Mouse (Mus musculus) embryonic fibroblast, embryonic 13.5 days (primary cell): ENCODE results near the gene Bean1. TPM values are rescaled to one million over a fixed set of nuclear protein-coding genes. Genes with fewer than 3 reads are reported as not detected.
A peak's percentile ranks its signal among the peaks of the same experiment; 100 is the strongest.

Experiments
- H3K27ac ChIP-seq: 2 replicates; pipeline ENCODE4 v1.5.1; 2012; ENCODE audit warnings: low read length, control low read depth, inconsistent platforms; ENCODE audit not compliant: insufficient read depth
- H3K4me1 ChIP-seq: 2 replicates; pipeline ENCODE4 v1.6.1; 2011; ENCODE audit warnings: low read length; ENCODE audit not compliant: control insufficient read depth, insufficient read depth
- H3K4me3 ChIP-seq: 2 replicates; pipeline ENCODE4 v1.5.1; 2011; ENCODE audit warnings: mild to moderate bottlenecking, control low read depth, low read length; ENCODE audit not compliant: insufficient read depth
- CTCF ChIP-seq: IDR thresholded peaks from 2 replicates; pipeline ENCODE4 v1.5.1; 2011; ENCODE audit warnings: mild to moderate bottlenecking, control low read depth, low read length, moderate library complexity, borderline replicate concordance; ENCODE audit not compliant: insufficient read depth
- POLR2A ChIP-seq: IDR thresholded peaks from 2 replicates; pipeline ENCODE4 v1.6.1; 2011; ENCODE audit warnings: low read depth, mild to moderate bottlenecking, control low read depth, low read length, moderate library complexity
- polyA plus RNA-seq: library from polyadenylated mRNA; stranded (reverse); fragments of >200 nt; gene quantifications from 2 replicates; pipeline ENCODE4 v1.2.4, GENCODE M21; 2011; ENCODE audit warnings: low read depth; ENCODE audit not compliant: missing spikeins, insufficient read length

Gene Bean1
- polyA plus RNA-seq, 1 experiment, result 0.90 TPM

DNA sequence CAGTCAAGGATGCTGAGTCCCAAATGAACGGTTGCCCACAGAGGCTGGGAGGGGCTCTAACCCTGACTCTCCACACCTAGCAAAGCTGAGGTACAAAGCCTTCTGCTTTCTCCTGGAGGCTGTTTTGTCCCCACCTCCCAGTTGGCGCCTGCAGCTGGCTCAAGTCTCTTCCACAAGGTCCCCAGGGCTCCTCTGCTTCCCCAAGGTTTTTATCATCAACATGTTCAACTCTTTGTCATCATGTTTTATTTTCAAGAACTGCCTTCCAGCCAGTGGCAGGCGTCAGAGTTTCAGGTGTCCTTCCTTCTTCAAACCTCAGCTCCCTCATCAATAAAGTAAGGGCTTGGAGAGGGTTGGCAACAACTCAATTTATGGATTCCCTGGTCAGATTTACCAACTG is 781 bp upstream of the Bean1 start:
- Histone ChIP-seq H3K4me1 (no peaks in the 10 kb centered on the region), H3K4me3 (no peak overlapping the region), H3K27ac (no peak overlapping the region)
- TF ChIP-seq POLR2A, result no peak

DNA sequence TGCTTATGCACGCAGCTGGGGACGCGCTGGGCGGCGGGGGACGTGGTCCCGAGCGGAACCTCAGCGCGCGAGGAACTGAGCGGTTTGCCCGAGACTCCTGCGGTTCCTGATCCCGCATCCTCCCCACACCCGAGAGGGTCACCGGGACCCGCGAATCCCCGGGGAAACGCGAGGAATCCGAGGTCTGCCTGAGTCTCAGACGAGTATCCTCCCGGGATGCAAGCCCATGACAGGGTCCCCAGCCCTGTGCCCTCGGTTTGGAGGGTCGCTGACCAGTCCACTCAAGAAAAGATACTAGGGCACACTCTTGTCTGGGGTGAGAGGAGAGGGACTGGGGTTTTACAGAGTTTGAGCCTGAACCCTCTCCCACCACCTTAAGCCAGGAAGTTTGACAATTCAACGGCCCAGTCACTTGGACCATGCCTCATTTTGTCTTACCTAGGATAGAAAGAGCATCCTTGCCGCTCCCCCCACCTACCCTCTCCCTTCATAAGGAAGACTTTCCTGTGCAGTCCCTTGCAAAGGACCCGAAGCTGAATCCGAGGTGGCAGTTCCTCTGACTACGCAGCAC is 893 bp downstream of the Bean1 start:
- no peak for TF ChIP-seq CTCF
- no peak for TF ChIP-seq POLR2A
- peak overlapping the region; percentile 36 for H3K4me3 ChIP-seq
- H3K27ac ChIP-seq, result no peak overlapping the region

DNA sequence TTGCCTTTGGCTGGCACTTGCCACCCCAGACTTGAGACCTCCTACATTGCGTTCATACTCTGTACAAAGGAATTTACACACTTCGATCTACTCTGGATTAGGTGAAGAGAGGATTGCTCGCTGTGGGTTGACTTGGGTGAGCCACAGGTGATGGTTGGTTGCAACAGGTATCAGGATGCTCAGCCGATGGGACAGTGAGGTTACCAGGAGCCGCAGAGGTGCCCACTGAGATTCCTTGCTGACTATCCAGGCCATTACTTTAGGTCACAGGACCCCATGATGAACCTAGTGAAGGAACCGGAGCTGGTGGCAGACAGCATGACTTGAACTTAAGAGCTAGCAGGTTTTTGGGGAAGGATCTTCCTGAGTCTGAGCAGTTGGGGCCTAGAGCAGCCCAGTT is 2.2 kb downstream of the Bean1 start:
- no peak overlapping the region for H3K4me3 ChIP-seq
- peaks cover 2% of the 10 kb centered on the region; the same call in 1 of the 2 replicates for H3K4me1 ChIP-seq
- H3K27ac ChIP-seq, result no peak overlapping the region
- TF ChIP-seq CTCF (no peak), POLR2A (no peak)

More for the DNA sequence above, 893 bp downstream of the Bean1 start:
- no peaks in the 10 kb centered on the region for H3K4me1 ChIP-seq

DNA sequence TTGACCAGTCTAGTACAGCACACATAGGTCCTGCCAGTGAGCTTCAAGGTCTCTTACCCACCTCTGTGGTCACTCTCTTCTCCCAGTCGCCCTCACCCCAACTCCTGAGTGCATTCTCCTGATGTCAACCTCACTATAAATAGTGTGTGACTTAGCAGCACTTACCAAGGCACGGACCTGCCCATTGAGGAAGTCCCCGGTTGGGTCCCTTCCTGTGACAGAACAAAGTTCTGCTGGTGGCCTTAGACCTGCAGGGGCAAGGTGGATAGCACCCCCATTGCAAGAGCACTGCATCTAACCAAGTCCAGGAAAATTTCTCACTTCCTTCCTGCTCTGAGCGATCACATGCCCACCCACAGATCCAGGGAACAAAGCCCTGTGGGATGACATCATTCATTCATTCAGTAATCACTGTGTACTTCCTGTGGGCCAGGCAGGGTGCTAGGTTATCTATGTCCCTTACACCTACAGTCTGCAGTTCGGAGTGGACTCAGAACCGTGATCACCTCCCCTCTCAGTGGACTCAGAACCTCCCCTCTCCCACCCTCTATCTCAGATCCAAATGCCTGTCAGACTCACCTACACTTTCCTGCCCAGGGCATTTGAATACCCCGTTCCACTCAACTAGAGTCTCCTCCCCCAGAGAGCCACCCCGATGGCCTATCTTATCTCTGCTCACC is 5.7 kb downstream of the Bean1 start:
- Histone ChIP-seq H3K4me1 (peaks cover 2% of the 10 kb centered on the region; the same call in 1 of the 2 replicates), H3K27ac (no peak overlapping the region), H3K4me3 (no peak overlapping the region)
- TF ChIP-seq CTCF, result no peak
- no peak for TF ChIP-seq POLR2A

DNA sequence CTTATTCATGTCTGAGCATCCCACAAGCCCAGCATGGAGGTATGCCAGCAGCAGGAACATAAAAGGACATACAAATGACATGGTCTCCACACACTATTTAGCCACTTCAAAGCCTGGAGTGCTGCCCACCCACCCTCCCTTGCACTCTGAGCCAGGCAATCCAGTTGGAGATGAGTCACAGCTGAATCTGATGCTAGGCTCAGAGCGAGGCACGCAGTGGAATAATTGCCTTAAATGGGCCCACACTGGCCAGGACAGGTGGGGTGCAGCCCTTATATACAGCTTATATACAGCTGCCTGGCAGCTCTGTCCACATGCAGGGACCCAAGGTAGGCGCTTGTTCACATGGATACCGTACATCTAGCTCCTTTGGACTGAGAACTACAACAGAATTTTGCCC is 6.8 kb downstream of the Bean1 start:
- no peak for TF ChIP-seq POLR2A
- no peak for TF ChIP-seq CTCF

DNA sequence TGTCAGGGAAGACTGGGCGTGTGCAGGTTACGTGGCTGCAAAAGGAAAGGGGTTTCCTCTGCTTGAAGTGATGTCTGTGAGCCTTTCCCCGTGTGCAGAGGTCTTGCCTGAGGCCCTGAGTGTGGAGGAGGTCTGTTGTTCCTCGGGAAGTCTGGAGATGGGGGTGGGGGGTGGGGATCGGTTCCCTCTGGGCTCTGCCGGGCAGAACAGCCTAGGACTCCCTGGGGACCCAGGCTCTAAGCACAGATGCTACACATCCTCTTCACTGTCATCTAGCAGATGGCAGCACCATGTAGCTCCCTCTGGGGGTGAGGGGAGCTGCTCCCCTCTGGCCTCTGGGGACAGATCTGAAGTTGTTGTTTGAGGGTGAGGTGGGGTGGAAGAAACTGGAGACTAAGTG is 14.7 kb downstream of the Bean1 start:
- H3K4me1 ChIP-seq, result no peaks in the 10 kb centered on the region
- no peak overlapping the region for H3K4me3 ChIP-seq
- TF ChIP-seq CTCF (no peak), POLR2A (no peak)
- H3K27ac ChIP-seq, result no peak overlapping the region

More for the DNA sequence above, 6.8 kb downstream of the Bean1 start:
- Histone ChIP-seq H3K4me1 (peaks cover 2% of the 10 kb centered on the region; the same call in 1 of the 2 replicates), H3K4me3 (no peak overlapping the region), H3K27ac (no peak overlapping the region)

DNA sequence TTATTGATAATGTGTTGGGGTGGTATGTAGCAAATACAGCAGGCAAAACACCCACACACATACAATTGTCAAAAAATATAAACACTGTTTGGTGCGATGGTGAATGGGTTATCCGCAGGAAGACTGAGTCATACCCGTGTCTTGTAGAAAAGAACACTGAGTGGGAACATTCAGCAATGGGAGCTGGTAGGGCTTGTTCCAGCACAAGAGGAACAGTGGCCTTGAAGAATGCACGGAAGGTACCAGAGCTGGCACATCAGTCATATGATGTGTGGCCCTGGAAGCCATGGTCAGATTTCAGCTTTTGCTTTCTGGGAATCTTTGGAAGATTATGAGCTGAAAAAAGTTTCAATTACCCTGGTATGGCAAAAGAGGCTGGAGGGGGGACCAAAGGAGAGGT is 16.6 kb downstream of the Bean1 start:
- Histone ChIP-seq H3K4me3 (no peak overlapping the region), H3K4me1 (no peaks in the 10 kb centered on the region), H3K27ac (no peak overlapping the region)
- TF ChIP-seq CTCF (no peak), POLR2A (no peak)

DNA sequence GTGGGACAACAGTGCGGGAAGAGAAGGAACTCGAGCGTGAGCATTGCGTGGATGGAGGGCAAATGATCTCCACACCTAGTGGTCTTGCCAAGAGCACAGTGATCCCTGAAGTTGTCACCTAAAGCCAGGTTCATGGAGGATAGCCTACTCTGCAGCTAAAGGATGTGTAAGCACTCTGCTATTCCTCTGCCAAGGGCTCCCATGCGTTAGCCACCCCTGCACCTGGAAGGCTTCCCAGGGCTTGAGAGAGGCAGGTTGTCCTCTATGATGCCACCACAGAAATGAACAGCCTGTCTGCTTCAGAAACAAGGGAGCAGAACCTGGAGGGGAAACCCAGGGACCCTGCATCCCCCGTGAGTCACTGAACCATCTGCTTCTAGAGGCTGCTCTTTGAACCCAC is 17.4 kb downstream of the Bean1 start:
- no peak for TF ChIP-seq POLR2A
- TF ChIP-seq CTCF, result no peak
- Histone ChIP-seq H3K4me1 (no peaks in the 10 kb centered on the region), H3K27ac (no peak overlapping the region), H3K4me3 (no peak overlapping the region)

DNA sequence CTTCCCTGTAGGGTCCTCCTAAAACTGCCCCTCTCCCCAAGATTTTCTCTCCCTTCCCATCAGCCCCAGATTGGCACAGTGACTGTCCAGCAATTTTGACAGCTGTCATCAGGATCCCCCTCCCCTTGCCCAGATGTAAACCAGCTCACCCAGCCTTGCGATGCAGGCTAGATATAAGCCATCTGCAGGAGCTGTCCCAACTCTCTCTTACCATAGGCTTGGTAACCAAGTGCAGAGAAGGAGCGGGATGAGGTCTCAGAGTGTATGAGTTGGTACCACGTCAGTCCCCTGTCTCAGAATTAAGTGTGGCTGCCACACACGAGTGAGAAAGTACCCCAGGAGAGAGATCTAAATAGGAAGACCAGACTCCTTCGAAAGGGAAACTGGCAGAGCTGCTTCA is 18.2 kb downstream of the Bean1 start:
- Histone ChIP-seq H3K4me1 (no peaks in the 10 kb centered on the region), H3K4me3 (no peak overlapping the region), H3K27ac (no peak overlapping the region)
- TF ChIP-seq CTCF, result no peak
- TF ChIP-seq POLR2A, result no peak

DNA sequence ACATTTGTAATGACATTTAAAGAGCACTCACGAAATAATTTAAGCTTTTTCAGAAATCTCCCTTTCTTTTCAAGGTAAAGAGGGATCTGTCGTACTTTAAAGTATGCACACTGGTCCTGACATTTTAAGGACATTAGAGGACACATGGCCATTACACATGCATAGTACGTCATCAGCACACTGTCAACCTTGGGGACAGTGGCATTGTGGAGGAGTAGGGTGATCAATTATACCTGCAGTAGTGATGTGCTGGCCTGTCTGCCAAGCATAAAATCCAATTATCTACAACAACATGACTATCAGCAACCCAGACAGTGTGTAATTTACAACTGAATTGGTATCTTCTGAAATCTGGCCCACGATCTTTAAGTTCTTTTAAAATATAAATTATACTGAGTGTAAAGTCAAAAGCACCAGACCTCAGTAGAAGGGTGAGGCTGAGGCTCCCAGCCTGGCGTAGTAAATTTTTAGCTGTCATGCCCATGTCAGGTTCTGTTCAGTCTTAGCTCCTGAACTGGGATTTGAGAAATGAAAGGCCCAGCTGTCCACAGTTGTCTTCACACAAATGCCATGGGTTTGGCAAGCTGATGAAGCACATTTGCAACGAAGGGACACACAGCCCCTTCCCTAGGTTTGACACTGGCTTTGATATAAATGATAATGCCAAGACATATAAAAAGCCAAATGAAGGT is 20.7 kb downstream of the Bean1 start:
- Histone ChIP-seq H3K27ac (no peak overlapping the region), H3K4me1 (no peaks in the 10 kb centered on the region), H3K4me3 (no peak overlapping the region)
- TF ChIP-seq POLR2A (no peak), CTCF (no peak)
